Mouse (Mus musculus) heart, embryonic 10.5 days (tissue): ENCODE measurements around the gene Naga. TPM values are rescaled to one million over a fixed set of nuclear protein-coding genes. Genes with fewer than 3 reads are reported as not detected.
A peak's percentile ranks its signal among the peaks of the same experiment; 100 is the strongest.

Experiments used
- DNase-seq: peaks from one replicate; pipeline ENCODE4 v3.0.0-alpha.2; 2017; ENCODE audit warnings: low spot score
- H3K27ac ChIP-seq: fragments of 300-500 bp; sonication (generic); 2 replicates; pipeline ENCODE4 v1.5.1; 2016; ENCODE audit warnings: mild to moderate bottlenecking
- H3K27me3 ChIP-seq: fragments of 300-500 bp; sonication (generic); 2 replicates; pipeline ENCODE4 v1.6.1; 2016; ENCODE audit warnings: mild to moderate bottlenecking; ENCODE audit not compliant: poor library complexity, insufficient read depth, severe bottlenecking
- H3K36me3 ChIP-seq: fragments of 300-500 bp; sonication (generic); 2 replicates; pipeline ENCODE4 v1.6.1; 2016; ENCODE audit warnings: mild to moderate bottlenecking, moderate library complexity
- H3K4me1 ChIP-seq: fragments of 300-500 bp; sonication (generic); 2 replicates; pipeline ENCODE4 v1.6.1; 2016; ENCODE audit warnings: mild to moderate bottlenecking
- H3K4me3 ChIP-seq: fragments of 300-500 bp; sonication (generic); 2 replicates; pipeline ENCODE4 v1.5.1; 2016; ENCODE audit warnings: mild to moderate bottlenecking, moderate library complexity
- H3K9me3 ChIP-seq: fragments of 300-500 bp; sonication (generic); 2 replicates; pipeline ENCODE4 v1.6.1; 2016; ENCODE audit warnings: mild to moderate bottlenecking, moderate library complexity
- WGBS: fragments of 180-500 bp; shearing (Covaris S2); methylation state at CpG from one replicate; pipeline ENCODE4 v1.1.7; 2016; 5-methylcytosine and 5-hydroxymethylcytosine counted together
- polyA plus RNA-seq: library from polyadenylated mRNA; unstranded; fragments of >200 nt; fragmentation: Nextera tagmentation; extraction: Ambion mirVana; gene quantifications from 2 replicates; pipeline ENCODE4 v1.2.1, GENCODE M21; 2016

Naga gene
- polyA plus RNA-seq, 1 experiment from 2014 or later, result 28.4 TPM

DNA sequence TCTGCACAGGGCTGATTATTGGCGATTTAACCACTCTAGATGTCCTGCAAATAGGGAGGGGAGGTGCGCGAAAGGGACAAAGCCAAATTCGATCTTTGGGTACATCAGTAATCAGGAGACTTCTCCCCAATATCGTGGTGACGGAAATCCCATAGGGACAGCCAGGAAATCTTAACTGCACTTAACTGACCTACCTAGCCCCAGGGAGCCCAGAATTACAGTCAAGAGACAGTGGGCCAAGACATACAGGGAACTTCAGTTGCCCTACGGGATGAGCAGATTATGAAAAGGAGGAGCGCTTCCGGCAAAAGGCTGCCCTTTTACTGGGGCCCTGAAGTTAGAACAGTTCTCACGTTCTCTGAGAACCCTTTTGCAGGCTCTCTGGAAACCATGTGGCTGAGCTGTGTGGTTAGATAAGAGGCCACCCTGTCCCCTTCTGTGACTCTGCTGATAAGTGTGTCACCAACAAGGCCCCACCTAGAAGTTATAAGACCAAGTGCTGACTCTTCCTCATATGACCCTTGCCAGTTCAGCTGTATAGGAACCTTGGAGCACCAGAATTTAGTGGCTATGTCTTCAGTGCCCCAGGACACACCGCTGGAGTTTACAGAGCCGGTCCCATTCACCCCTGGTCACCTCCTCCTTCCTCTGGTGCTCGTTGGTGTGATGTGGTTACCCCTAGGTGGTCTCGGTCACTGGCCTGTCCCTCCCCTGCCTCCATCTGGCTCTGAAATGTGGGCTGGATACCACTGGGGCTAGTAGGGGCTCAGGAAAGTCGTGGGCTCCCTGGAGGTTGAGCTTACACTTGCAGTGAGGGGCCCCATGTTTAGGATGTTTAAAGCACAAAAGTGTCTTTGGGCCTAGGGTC lies 3.2 kb upstream of the Naga start:
- Histone ChIP-seq H3K27me3 (peaks cover 6% of the 10 kb centered on the region), H3K9me3 (no peaks in the 10 kb centered on the region), H3K4me1 (peaks cover 51% of the 10 kb centered on the region), H3K4me3 (peak overlapping the region; percentile 62), H3K36me3 (peaks cover 7% of the 10 kb centered on the region; the same call in 1 of the 2 replicates), H3K27ac (peak overlapping the region; percentile 91)
- peak; percentile 93 for DNase-seq
- 33% methylated on average over 15 of the region's 15 CpGs for WGBS

DNA sequence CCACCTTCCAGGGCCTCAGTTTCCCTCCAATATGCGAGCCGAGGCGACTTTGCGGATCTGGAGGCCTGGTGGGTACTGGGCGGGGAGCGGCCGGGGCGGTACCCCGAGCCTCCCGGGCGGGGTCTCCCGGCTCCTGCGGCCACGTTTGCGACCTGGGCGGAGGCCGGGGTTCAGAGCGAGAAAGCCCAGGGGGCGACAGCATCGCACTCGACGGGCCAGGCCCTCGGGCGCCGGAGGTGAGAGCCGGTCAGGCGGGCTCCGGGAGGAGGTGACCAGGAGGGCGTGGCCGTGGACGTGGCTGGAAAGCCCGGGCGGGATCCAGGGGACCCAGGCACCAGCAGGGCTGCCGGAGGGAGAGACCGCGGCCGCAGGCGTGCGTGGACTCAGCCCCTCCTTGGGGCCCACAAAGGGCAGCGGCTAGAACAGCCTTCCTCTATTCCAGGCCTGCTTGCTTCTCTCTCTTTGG lies 2.3 kb upstream of the Naga start:
- under 1% methylated on average over 40 of the region's 40 CpGs for WGBS
- peaks cover 48% of the 10 kb centered on the region for H3K4me1 ChIP-seq

DNA sequence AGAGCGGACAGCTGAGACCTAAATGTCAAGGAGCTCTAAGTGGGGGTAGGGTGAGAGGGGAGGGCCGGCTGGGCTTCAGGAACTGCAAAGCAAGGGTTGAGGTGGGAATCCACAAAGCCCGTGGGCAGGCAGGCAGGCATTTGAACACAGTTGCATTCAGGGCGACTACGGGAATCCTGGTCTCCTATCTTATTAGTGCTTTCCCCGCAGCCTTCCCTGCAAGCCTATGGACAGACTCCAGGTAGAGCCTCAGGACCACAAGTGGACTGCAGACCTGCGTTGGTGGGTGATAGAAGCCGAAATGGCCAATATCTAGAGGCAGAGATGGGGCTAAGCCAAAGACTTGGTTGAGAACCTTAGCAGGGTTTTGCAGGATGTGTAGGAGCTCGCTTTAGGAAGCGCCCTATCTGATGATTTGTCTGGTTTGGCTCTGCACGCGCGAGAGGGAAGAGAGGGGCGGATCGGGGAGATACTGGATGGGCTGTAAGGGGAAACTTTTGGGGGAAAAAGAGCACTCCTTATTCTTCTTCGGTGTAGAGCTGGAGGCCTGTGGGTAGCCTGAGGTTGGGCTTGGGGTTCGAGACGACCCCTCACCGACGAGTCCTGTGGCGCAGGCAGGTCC lies 1.8 kb upstream of the Naga start:
- H3K27ac ChIP-seq, result peak overlapping the region; percentile 91
- H3K27me3 ChIP-seq, result peaks cover 6% of the 10 kb centered on the region
- H3K36me3 ChIP-seq, result peaks cover 21% of the 10 kb centered on the region
- H3K4me1 ChIP-seq, result peaks cover 48% of the 10 kb centered on the region
- peak overlapping the region; percentile 62 for H3K4me3 ChIP-seq
- peak; percentile 80 for DNase-seq
- WGBS, result 30% methylated on average over 21 of the region's 21 CpGs
- no peaks in the 10 kb centered on the region for H3K9me3 ChIP-seq

More for the DNA sequence above, 2.3 kb upstream of the Naga start:
- peak overlapping the region; percentile 91 for H3K27ac ChIP-seq
- H3K4me3 ChIP-seq, result peak overlapping the region; percentile 62
- peaks cover 16% of the 10 kb centered on the region for H3K36me3 ChIP-seq
- H3K9me3 ChIP-seq, result no peaks in the 10 kb centered on the region
- H3K27me3 ChIP-seq, result peaks cover 6% of the 10 kb centered on the region
- peak; percentile 93 for DNase-seq

DNA sequence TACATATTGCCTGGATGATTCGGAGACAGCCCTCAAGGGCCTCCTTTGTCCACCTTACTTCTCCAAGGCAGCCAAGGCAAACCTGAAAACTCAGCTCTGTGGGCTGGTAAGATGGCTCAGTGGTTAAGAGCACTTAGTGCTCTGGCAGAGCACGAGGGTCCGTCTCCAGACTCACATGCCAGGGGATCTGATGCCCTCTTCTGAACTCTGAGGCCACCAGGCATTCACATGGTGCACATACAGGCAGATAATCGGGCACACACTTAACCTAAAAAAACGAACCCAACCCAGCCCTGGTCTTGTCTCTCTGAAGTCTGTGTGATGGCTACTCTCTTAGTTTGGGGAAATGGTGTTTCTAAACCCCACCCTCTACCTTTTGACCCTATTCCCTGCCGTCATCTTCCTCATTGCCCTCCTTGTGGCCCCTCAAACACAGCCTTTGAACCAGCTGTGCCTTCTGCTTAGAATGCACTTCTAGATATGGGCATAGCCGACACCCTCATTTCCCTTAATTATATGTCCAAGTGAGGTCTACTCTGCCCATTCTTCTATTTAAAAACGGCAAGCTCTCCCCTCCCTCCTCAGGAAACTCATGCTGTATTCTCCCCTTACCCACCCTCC lies 1.0 kb upstream of the Naga start:
- WGBS, result 69% methylated on average over 8 of the region's 8 CpGs
- H3K9me3 ChIP-seq, result no peaks in the 10 kb centered on the region
- peaks cover 29% of the 10 kb centered on the region for H3K36me3 ChIP-seq
- peak overlapping the region; percentile 91; the same call in 1 of the 2 replicates for H3K27ac ChIP-seq
- H3K27me3 ChIP-seq, result peaks cover 6% of the 10 kb centered on the region
- H3K4me3 ChIP-seq, result 0 out of 2 replicates have a peak overlapping the region, but pooled peaks have one; percentile 68
- H3K4me1 ChIP-seq, result peaks cover 48% of the 10 kb centered on the region
- DNase-seq, result no peak

DNA sequence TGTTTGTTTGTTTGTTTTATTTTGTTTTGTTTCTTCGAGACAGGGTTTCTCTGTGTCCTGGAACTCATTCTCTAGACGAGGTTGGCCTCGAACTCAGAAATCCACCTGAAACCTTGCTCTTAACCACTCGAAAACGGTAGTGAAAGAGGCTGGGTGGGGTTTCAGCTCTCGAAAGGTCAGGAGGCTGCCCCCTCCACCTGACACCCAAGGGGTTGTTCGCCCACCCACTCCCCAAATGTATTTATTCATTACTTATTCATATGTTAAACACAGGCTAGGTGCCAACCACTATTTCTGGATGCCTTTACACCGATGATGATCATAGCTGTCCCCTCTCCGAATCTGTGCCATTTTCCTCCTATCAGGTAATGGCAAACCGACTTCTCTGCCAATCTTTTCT lies 425 bp upstream of the Naga start:
- 63% methylated on average over 10 of the region's 10 CpGs for WGBS
- H3K4me1 ChIP-seq, result peaks cover 48% of the 10 kb centered on the region

DNA sequence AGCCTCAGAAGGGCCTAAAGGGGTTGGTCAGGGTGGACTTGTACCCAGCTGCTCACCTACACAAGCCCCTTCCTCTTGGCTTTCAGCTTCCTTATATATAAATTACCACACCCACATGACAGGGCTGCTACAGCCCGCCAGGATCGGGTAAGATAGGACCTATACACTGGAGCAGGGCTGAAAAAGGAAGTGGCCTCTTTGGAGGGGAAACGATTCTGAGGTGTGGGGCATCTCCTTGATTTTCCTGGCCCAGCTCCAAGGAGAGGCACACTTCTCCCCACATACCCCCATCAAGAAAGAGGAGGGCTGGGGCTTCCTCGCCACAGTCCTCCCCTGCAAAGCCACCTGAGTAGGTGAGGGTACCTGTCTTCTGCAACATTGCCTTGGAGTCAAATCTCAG lies 850 bp downstream of the Naga start:
- WGBS, result 44% methylated on average over 4 of the region's 4 CpGs

More for the DNA sequence above, 425 bp upstream of the Naga start:
- peak overlapping the region; percentile 91 for H3K27ac ChIP-seq
- no peak for DNase-seq
- peak overlapping the region; percentile 68 for H3K4me3 ChIP-seq
- no peaks in the 10 kb centered on the region for H3K9me3 ChIP-seq
- peaks cover 6% of the 10 kb centered on the region for H3K27me3 ChIP-seq
- peaks cover 35% of the 10 kb centered on the region for H3K36me3 ChIP-seq

DNA sequence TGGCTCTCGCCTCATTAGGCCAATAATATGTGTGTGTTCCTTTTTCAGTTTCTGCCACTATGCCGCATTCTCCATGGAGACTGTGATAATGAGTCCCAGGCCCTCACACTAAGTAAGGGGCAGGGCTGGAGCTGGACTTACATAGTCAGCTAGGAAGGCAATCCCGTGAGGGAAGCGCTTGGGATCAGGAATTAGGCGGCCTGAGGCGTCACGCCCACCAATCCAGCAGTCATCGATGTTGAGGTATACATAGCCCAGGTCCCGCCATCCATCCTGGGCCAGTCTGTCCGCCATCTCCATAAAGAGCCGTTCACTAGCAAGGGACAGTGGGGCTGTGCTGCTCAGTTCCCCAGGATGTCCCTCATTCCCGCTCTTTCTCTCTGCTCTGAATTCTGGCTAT lies 2.1 kb downstream of the Naga start:
- Histone ChIP-seq H3K36me3 (peaks cover 36% of the 10 kb centered on the region), H3K27me3 (peaks cover 6% of the 10 kb centered on the region), H3K4me1 (peaks cover 38% of the 10 kb centered on the region), H3K4me3 (no peak overlapping the region), H3K9me3 (no peaks in the 10 kb centered on the region), H3K27ac (no peak overlapping the region)
- DNase-seq, result no peak
- WGBS, result 82% methylated on average over 12 of the region's 12 CpGs

More for the DNA sequence above, 850 bp downstream of the Naga start:
- H3K4me3 ChIP-seq, result peak overlapping the region; percentile 68
- no peak for DNase-seq
- peaks cover 45% of the 10 kb centered on the region for H3K4me1 ChIP-seq
- peak overlapping the region; percentile 91 for H3K27ac ChIP-seq
- H3K27me3 ChIP-seq, result peaks cover 6% of the 10 kb centered on the region
- H3K36me3 ChIP-seq, result peaks cover 36% of the 10 kb centered on the region
- no peaks in the 10 kb centered on the region for H3K9me3 ChIP-seq

DNA sequence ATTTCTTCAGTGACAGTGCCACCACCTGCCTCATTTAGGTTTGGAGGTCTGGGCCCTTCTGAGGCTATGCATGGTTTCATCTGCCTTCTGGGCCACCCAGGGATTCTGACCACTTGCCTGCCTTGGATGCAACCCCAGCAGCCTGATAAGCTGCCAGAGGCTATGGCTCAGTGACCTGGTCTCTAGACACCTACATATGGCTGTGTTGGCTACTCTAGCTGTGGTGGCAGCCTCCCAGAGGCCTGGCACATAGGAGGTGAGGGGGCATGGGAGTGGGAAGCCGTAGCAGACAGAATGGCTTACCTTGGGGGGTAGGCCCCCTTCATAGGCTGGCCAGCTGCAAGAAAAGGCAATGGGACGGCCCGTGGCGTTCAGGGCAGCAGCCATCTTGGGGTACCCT lies 3.5 kb downstream of the Naga start:
- peaks cover under 1% of the 10 kb centered on the region for H3K27me3 ChIP-seq

DNA sequence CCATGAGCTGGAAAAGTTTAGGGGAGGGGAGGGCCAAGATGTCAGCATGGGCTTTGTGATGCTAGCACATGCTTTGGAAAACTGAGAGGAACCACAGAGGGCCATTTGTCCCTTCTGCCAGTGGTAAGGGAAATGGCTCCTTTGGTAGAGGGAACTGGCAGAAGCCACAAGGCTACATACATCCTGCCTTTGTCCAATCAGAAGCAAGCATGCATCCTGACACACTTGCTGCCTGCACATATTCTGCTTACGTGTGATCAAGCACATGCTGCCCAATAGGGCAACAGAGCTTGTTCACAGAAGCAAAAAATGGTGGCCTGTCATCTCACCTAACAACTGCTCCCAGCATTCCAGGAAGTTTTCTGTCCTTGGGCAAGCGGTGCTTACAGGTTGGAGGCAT lies 13.3 kb downstream of the Naga start:
- Histone ChIP-seq H3K36me3 (peaks cover 11% of the 10 kb centered on the region; the same call in 1 of the 2 replicates), H3K27ac (no peak overlapping the region), H3K27me3 (no peaks in the 10 kb centered on the region), H3K4me3 (no peak overlapping the region), H3K9me3 (no peaks in the 10 kb centered on the region), H3K4me1 (no peaks in the 10 kb centered on the region)
- no peak for DNase-seq
- WGBS, result 78% methylated on average over 2 of the region's 2 CpGs

More for the DNA sequence above, 3.5 kb downstream of the Naga start:
- Histone ChIP-seq H3K27ac (no peak overlapping the region), H3K36me3 (peaks cover 48% of the 10 kb centered on the region), H3K9me3 (no peaks in the 10 kb centered on the region), H3K4me1 (peaks cover 24% of the 10 kb centered on the region), H3K4me3 (no peak overlapping the region)
- DNase-seq, result no peak
- WGBS, result 97% methylated on average over 4 of the region's 4 CpGs

DNA sequence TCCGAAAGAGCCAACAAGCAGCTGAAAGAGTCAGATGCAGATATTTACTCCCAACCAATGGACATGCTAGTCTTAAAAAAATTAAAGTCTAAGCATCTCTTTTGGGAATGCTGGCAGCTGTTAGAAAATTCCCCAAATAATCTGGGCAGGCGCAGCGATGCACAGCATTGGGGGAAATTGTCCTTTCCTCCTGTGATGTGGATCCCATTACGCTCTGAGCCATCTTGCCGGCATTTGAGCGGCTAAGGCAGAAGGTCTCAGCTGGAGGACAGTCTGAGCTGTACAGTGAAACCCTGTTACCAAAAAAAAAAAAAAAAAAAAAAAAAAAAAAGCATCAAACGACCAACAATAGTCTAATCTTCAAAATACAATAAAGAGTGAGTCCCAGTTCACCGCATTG lies 16.5 kb downstream of the Naga start:
- Histone ChIP-seq H3K36me3 (no peaks in the 10 kb centered on the region), H3K4me3 (no peak overlapping the region), H3K4me1 (no peaks in the 10 kb centered on the region), H3K27me3 (no peaks in the 10 kb centered on the region), H3K27ac (no peak overlapping the region), H3K9me3 (no peaks in the 10 kb centered on the region)
- no peak for DNase-seq
- WGBS, result 78% methylated on average over 8 of the region's 8 CpGs

DNA sequence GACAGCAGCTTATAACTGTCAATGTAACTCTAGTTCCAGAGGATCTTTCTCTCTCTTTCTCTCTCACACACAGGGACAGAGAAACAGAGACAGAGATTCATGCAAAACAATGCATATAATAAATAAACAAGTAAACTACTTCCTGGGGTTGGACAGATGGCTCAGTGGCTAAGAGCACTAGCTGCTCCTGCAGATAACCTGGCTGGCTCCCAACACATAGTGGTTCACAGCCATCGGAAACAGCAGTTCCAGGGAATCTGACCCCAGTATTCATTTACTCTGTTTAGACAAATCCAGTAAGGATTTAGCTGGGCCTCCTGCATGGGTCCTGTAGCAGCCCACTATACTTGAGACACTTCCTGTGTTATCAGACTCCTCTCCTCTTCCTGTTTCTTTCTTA lies 19.1 kb downstream of the Naga start:
- Histone ChIP-seq H3K4me3 (no peak overlapping the region), H3K4me1 (no peaks in the 10 kb centered on the region), H3K27ac (no peak overlapping the region), H3K27me3 (no peaks in the 10 kb centered on the region), H3K9me3 (no peaks in the 10 kb centered on the region), H3K36me3 (no peaks in the 10 kb centered on the region)
- 74% methylated on average over 1 of the region's 1 CpGs for WGBS
- no peak for DNase-seq

DNA sequence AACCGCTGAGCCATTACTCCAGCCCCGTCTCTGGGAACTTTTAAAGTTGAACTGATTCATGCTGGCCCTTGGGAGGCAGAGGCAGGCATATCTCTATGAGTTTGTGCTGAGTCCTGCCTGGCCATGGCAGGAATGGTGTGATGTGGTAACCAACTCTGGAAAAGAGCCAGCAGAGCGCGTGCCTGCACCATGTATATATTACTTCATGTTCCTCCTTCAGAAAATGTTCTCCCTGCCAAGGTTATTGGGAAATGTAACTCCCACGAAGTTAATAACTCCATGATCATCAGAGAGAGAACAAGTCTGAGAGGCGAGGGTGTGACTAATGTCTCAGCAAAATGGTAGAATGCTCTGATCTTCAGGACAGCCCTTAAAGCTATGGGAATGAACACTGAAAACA lies 20.9 kb downstream of the Naga start:
- Histone ChIP-seq H3K4me1 (no peaks in the 10 kb centered on the region), H3K4me3 (no peak overlapping the region), H3K27ac (no peak overlapping the region), H3K36me3 (no peaks in the 10 kb centered on the region), H3K27me3 (no peaks in the 10 kb centered on the region), H3K9me3 (no peaks in the 10 kb centered on the region)
- DNase-seq, result no peak
- WGBS, result 81% methylated on average over 6 of the region's 6 CpGs

DNA sequence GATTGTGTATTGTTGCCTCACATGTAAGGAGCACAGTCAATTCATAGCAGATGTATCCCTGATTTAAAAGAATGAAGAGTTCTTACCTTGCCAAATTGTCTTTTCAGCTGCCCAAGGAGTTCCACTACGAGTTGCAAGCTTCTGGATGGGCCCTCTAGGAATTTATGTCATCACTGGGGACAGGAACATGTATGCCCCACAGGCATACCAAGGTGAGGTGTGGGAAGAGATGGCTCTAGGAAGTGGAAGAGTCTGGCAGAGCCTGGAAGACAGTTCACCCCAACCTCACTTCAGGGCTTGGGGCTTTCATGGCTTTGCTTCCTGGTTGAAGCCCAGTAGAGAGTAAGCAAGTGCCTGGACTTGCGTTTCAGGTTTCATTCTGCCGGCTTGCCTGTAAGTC lies 30.3 kb downstream of the Naga start:
- 74% methylated on average over 3 of the region's 3 CpGs for WGBS
- Histone ChIP-seq H3K27ac (no peak overlapping the region), H3K4me1 (no peaks in the 10 kb centered on the region), H3K4me3 (no peak overlapping the region), H3K9me3 (no peaks in the 10 kb centered on the region), H3K36me3 (no peaks in the 10 kb centered on the region), H3K27me3 (no peaks in the 10 kb centered on the region)
- no peak for DNase-seq
